Mouse (Mus musculus): ENCODE measurements at regions not wholly inside any gene's neighbourhood (a gene's known extent, or its start where the extent isn't known, plus 50 kb on each side); places are given as distances from the start of the nearest gene placed in this dataset.

- Histone ChIP-seq H3K4me3 (ENCODE audit: low read depth, low read length) (no peak overlapping the region), H3K36me3 (ENCODE audit: control insufficient read depth, insufficient read depth, low read length) (no peaks in the 10 kb centered on the region), H3K27ac (ENCODE audit: low read depth, low read length) (no peak overlapping the region), H3K9ac (ENCODE audit: low read length) (no peak overlapping the region), H3K4me2 (no peak overlapping the region), H3K9me3 (ENCODE audit: control insufficient read depth, low read length) (no peaks in the 10 kb centered on the region), H3K27me3 (ENCODE audit: control insufficient read depth, insufficient read depth, low read length) (peaks cover 3% of the 10 kb centered on the region; the same call in 1 of the 2 replicates), H3K4me1 (ENCODE audit: control insufficient read depth, insufficient read depth, low read length) (peaks cover 9% of the 10 kb centered on the region)
- WGBS = 90% methylated on average over 14 of the region's 14 CpGs
- ATAC-seq (ENCODE audit: low FRiP score) (no peak), DNase-seq (ENCODE audit: low spot score, missing footprints) (no peak)
These were observed 138.6 kb upstream of the Igsf21 start for GRCm38 (mm10) chr4:140385226-140385625.

GRCm38 (mm10) chr4:140383596-140383995, 137.0 kb upstream of the Igsf21 start:
- ATAC-seq (ENCODE audit: low FRiP score) = no peak
- no peak overlapping the region for H3K9ac ChIP-seq (ENCODE audit: low read length)
- H3K36me3 ChIP-seq (ENCODE audit: control insufficient read depth, insufficient read depth, low read length) = no peaks in the 10 kb centered on the region

GRCm38 (mm10) chr4:140380733-140381132, 134.1 kb upstream of the Igsf21 start:
- peaks cover 3% of the 10 kb centered on the region; the same call in 1 of the 2 replicates for H3K27me3 ChIP-seq (ENCODE audit: control insufficient read depth, insufficient read depth, low read length)
- ATAC-seq (ENCODE audit: low FRiP score) (peak; percentile 50), DNase-seq (ENCODE audit: low spot score, missing footprints) (peak; percentile 86)
- WGBS = 5% methylated on average over 13 of the region's 13 CpGs
- peak overlapping the region; percentile 19; the same call in 1 of the 2 replicates for H3K4me2 ChIP-seq
- no peak overlapping the region for H3K4me3 ChIP-seq (ENCODE audit: low read depth, low read length)
- H3K4me1 ChIP-seq (ENCODE audit: control insufficient read depth, insufficient read depth, low read length) = peaks cover 9% of the 10 kb centered on the region
- no peak overlapping the region for H3K27ac ChIP-seq (ENCODE audit: low read depth, low read length)
- no peak overlapping the region for H3K9ac ChIP-seq (ENCODE audit: low read length)
- no peaks in the 10 kb centered on the region for H3K36me3 ChIP-seq (ENCODE audit: control insufficient read depth, insufficient read depth, low read length)
- no peaks in the 10 kb centered on the region for H3K9me3 ChIP-seq (ENCODE audit: control insufficient read depth, low read length)

More at GRCm38 (mm10) chr4:140383596-140383995, 137.0 kb upstream of the Igsf21 start:
- peaks cover 3% of the 10 kb centered on the region; the same call in 1 of the 2 replicates for H3K27me3 ChIP-seq (ENCODE audit: control insufficient read depth, insufficient read depth, low read length)
- no peak overlapping the region for H3K4me3 ChIP-seq (ENCODE audit: low read depth, low read length)
- no peak overlapping the region for H3K4me2 ChIP-seq
- no peak overlapping the region for H3K27ac ChIP-seq (ENCODE audit: low read depth, low read length)
- WGBS = 84% methylated on average over 7 of the region's 7 CpGs
- H3K9me3 ChIP-seq (ENCODE audit: control insufficient read depth, low read length) = no peaks in the 10 kb centered on the region
- peaks cover 9% of the 10 kb centered on the region for H3K4me1 ChIP-seq (ENCODE audit: control insufficient read depth, insufficient read depth, low read length)
- no peak for DNase-seq (ENCODE audit: low spot score, missing footprints)

GRCm38 (mm10) chr4:140377941-140378340, 131.4 kb upstream of the Igsf21 start:
- H3K36me3 ChIP-seq (ENCODE audit: control insufficient read depth, insufficient read depth, low read length) = no peaks in the 10 kb centered on the region
- peaks cover 7% of the 10 kb centered on the region for H3K4me1 ChIP-seq (ENCODE audit: control insufficient read depth, insufficient read depth, low read length)
- WGBS = 73% methylated on average over 1 of the region's 1 CpGs
- H3K9ac ChIP-seq (ENCODE audit: low read length) = no peak overlapping the region
- H3K4me2 ChIP-seq = no peak overlapping the region
- no peak overlapping the region for H3K27ac ChIP-seq (ENCODE audit: low read depth, low read length)
- DNase-seq (ENCODE audit: low spot score, missing footprints) (no peak), ATAC-seq (ENCODE audit: low FRiP score) (no peak)
- no peak overlapping the region for H3K4me3 ChIP-seq (ENCODE audit: low read depth, low read length)
- no peaks in the 10 kb centered on the region for H3K9me3 ChIP-seq (ENCODE audit: control insufficient read depth, low read length)
- H3K27me3 ChIP-seq (ENCODE audit: control insufficient read depth, insufficient read depth, low read length) = peaks cover 3% of the 10 kb centered on the region; the same call in 1 of the 2 replicates

- Histone ChIP-seq H3K4me1 (ENCODE audit: control insufficient read depth, insufficient read depth, low read length) (no peaks in the 10 kb centered on the region), H3K9ac (ENCODE audit: low read length) (no peak overlapping the region), H3K9me3 (ENCODE audit: control insufficient read depth, low read length) (no peaks in the 10 kb centered on the region), H3K4me3 (ENCODE audit: low read depth, low read length) (no peak overlapping the region), H3K27me3 (ENCODE audit: control insufficient read depth, insufficient read depth, low read length) (no peaks in the 10 kb centered on the region), H3K36me3 (ENCODE audit: control insufficient read depth, insufficient read depth, low read length) (no peaks in the 10 kb centered on the region), H3K4me2 (no peak overlapping the region), H3K27ac (ENCODE audit: low read depth, low read length) (no peak overlapping the region)
- DNase-seq (ENCODE audit: low spot score, missing footprints) = peak; percentile 83
- 44% methylated on average over 11 of the region's 11 CpGs for WGBS
- ATAC-seq (ENCODE audit: low FRiP score) = no peak
These were observed 126.2 kb upstream of the Igsf21 start for GRCm38 (mm10) chr4:140372586-140373325.

- Histone ChIP-seq H3K27me3 (ENCODE audit: control insufficient read depth, insufficient read depth, low read length) (no peaks in the 10 kb centered on the region), H3K4me3 (ENCODE audit: low read depth, low read length) (no peak overlapping the region), H3K4me2 (no peak overlapping the region), H3K4me1 (ENCODE audit: control insufficient read depth, insufficient read depth, low read length) (no peaks in the 10 kb centered on the region), H3K9me3 (ENCODE audit: control insufficient read depth, low read length) (no peaks in the 10 kb centered on the region), H3K9ac (ENCODE audit: low read length) (no peak overlapping the region), H3K27ac (ENCODE audit: low read depth, low read length) (no peak overlapping the region), H3K36me3 (ENCODE audit: control insufficient read depth, insufficient read depth, low read length) (no peaks in the 10 kb centered on the region)
- ATAC-seq (ENCODE audit: low FRiP score) = no peak
- WGBS = 86% methylated on average over 20 of the region's 20 CpGs
- no peak for DNase-seq (ENCODE audit: low spot score, missing footprints)
These were observed 125.0 kb upstream of the Igsf21 start for GRCm38 (mm10) chr4:140371426-140372213.

- DNase-seq (ENCODE audit: low spot score, missing footprints) = no peak
- Histone ChIP-seq H3K9me3 (ENCODE audit: control insufficient read depth, low read length) (no peaks in the 10 kb centered on the region), H3K4me2 (no peak overlapping the region), H3K4me3 (ENCODE audit: low read depth, low read length) (no peak overlapping the region), H3K9ac (ENCODE audit: low read length) (no peak overlapping the region), H3K4me1 (ENCODE audit: control insufficient read depth, insufficient read depth, low read length) (no peaks in the 10 kb centered on the region), H3K36me3 (ENCODE audit: control insufficient read depth, insufficient read depth, low read length) (no peaks in the 10 kb centered on the region), H3K27ac (ENCODE audit: low read depth, low read length) (no peak overlapping the region), H3K27me3 (ENCODE audit: control insufficient read depth, insufficient read depth, low read length) (no peaks in the 10 kb centered on the region)
- no peak for ATAC-seq (ENCODE audit: low FRiP score)
- WGBS = 56% methylated on average over 8 of the region's 8 CpGs
These were observed 120.5 kb upstream of the Igsf21 start for GRCm38 (mm10) chr4:140366975-140367680.

- no peak overlapping the region for H3K4me2 ChIP-seq
- H3K36me3 ChIP-seq (ENCODE audit: control insufficient read depth, insufficient read depth, low read length) = no peaks in the 10 kb centered on the region
- no peak overlapping the region for H3K9ac ChIP-seq (ENCODE audit: low read length)
- H3K9me3 ChIP-seq (ENCODE audit: control insufficient read depth, low read length) = no peaks in the 10 kb centered on the region
- no peak overlapping the region for H3K27ac ChIP-seq (ENCODE audit: low read depth, low read length)
- no peaks in the 10 kb centered on the region for H3K4me1 ChIP-seq (ENCODE audit: control insufficient read depth, insufficient read depth, low read length)
- WGBS = 87% methylated on average over 4 of the region's 4 CpGs
- ATAC-seq (ENCODE audit: low FRiP score) = no peak
- DNase-seq (ENCODE audit: low spot score, missing footprints) = no peak
- no peaks in the 10 kb centered on the region for H3K27me3 ChIP-seq (ENCODE audit: control insufficient read depth, insufficient read depth, low read length)
- no peak overlapping the region for H3K4me3 ChIP-seq (ENCODE audit: low read depth, low read length)
These were observed 112.3 kb upstream of the Igsf21 start for GRCm38 (mm10) chr4:140358846-140359245.

Measured in midbrain, embryonic 11.5 days (tissue).